Mouse (Mus musculus) thymus, postnatal 0 days (tissue): ENCODE measurements around the gene Stx1a. TPM values are rescaled to one million over a fixed set of nuclear protein-coding genes. Genes with fewer than 3 reads are reported as not detected.

Experiments used
- DNase-seq: peaks from one replicate; pipeline ENCODE4 v3.0.0-alpha.2; 2015; ENCODE audit warnings: low spot score
- polyA plus RNA-seq: library from polyadenylated mRNA; unstranded; fragments of >200 nt; fragmentation: Nextera tagmentation; extraction: Ambion mirVana; gene quantifications from 2 replicates; pipeline ENCODE4 v1.2.1, GENCODE M21; 2015

Gene Stx1a
- 3.2 and 3.3 TPM in 2 replicates for polyA plus RNA-seq

GRCm38 (mm10) chr5:135023344-135024173 lies at the start of gene Stx1a:
Gene Stx1a (plus strand): TSS chr5:135023482.
- peak; percentile 92 for DNase-seq

- no peak for DNase-seq
Measured at GRCm38 (mm10) chr5:134973526-134973925, 49.8 kb upstream of the Stx1a start.

GRCm38 (mm10) chr5:134974294-134974693 lies 49.0 kb upstream of the Stx1a start:
- DNase-seq = no peak

- DNase-seq = no peak
Measured at GRCm38 (mm10) chr5:134974921-134975320, 48.4 kb upstream of the Stx1a start.

GRCm38 (mm10) chr5:134976164-134976563 lies 47.1 kb upstream of the Stx1a start:
- DNase-seq = no peak

- DNase-seq = no peak
Measured at GRCm38 (mm10) chr5:134976577-134977250, 46.6 kb upstream of the Stx1a start.

- DNase-seq = no peak
Measured at GRCm38 (mm10) chr5:134977837-134978236, 45.4 kb upstream of the Stx1a start.

- DNase-seq = no peak
Measured at GRCm38 (mm10) chr5:134981149-134981548, 42.1 kb upstream of the Stx1a start.

- DNase-seq = no peak
Measured at GRCm38 (mm10) chr5:134983111-134983510, 40.2 kb upstream of the Stx1a start.

- no peak for DNase-seq
Measured at GRCm38 (mm10) chr5:134983771-134984170, 39.5 kb upstream of the Stx1a start.

GRCm38 (mm10) chr5:134985633-134986297 lies 37.5 kb upstream of the Stx1a start, which contains the start of gene Cldn3:
Gene Cldn3 (plus strand): TSS chr5:134986214.
- DNase-seq = no peak

GRCm38 (mm10) chr5:134986298-134987268 lies 36.7 kb upstream of the Stx1a start:
- no peak for DNase-seq

GRCm38 (mm10) chr5:134989166-134989565 lies 34.1 kb upstream of the Stx1a start:
- DNase-seq = no peak

GRCm38 (mm10) chr5:134989741-134990140 lies 33.5 kb upstream of the Stx1a start:
- DNase-seq = no peak

GRCm38 (mm10) chr5:134992566-134992965 lies 30.7 kb upstream of the Stx1a start:
- DNase-seq = no peak

GRCm38 (mm10) chr5:134998359-134998758 lies 24.9 kb upstream of the Stx1a start:
- no peak for DNase-seq

- no peak for DNase-seq
Measured at GRCm38 (mm10) chr5:134999797-135000196, 23.5 kb upstream of the Stx1a start.

- no peak for DNase-seq
Measured at GRCm38 (mm10) chr5:135000751-135001150, 22.5 kb upstream of the Stx1a start.

- peak; percentile 46 for DNase-seq
Measured at GRCm38 (mm10) chr5:135001309-135001708, 22.0 kb upstream of the Stx1a start.

- no peak for DNase-seq
Measured at GRCm38 (mm10) chr5:135002151-135002550, 21.1 kb upstream of the Stx1a start.
